Mouse (Mus musculus) cortical plate, adult 2 months (tissue): ENCODE results near the gene Gabbr2. TPM values are rescaled to one million over a fixed set of nuclear protein-coding genes. Genes with fewer than 3 reads are reported as not detected.
A peak's percentile ranks its signal among the peaks of the same experiment; 100 is the strongest.

ENCODE experiments used
- H3K27ac ChIP-seq: fragments of 200-500 bp; 2 replicates; pipeline ENCODE4 v1.5.1; 2012; ENCODE audit warnings: low read length, control low read depth, inconsistent platforms; ENCODE audit not compliant: insufficient read depth
- H3K4me1 ChIP-seq: fragments of 200-500 bp; 2 replicates; pipeline ENCODE4 v1.6.1; 2011; ENCODE audit warnings: low read length; ENCODE audit not compliant: control insufficient read depth, insufficient read depth
- H3K4me3 ChIP-seq: fragments of 200-500 bp; 2 replicates; pipeline ENCODE4 v1.5.1; 2011; ENCODE audit warnings: mild to moderate bottlenecking, low read length, control low read depth; ENCODE audit not compliant: insufficient read depth
- CTCF ChIP-seq: fragments of 200-500 bp; IDR thresholded peaks from 2 replicates; pipeline ENCODE4 v1.5.1; 2011; ENCODE audit warnings: mild to moderate bottlenecking, control low read depth, low read length; ENCODE audit not compliant: insufficient read depth; ENCODE audit errors: extremely low read depth
- POLR2A ChIP-seq: fragments of 200-500 bp; IDR thresholded peaks from 2 replicates; pipeline ENCODE4 v1.6.1; 2011; ENCODE audit warnings: mild to moderate bottlenecking, low read length, control low read depth; ENCODE audit not compliant: insufficient read depth; ENCODE audit errors: extremely low read depth
- polyA plus RNA-seq: library from polyadenylated mRNA; depleted of rRNA; stranded (reverse); fragments of >200 nt; gene quantifications from 2 replicates; pipeline ENCODE4 v1.2.3, GENCODE M21; 2012

Gabbr2 gene
- polyA plus RNA-seq, 1 experiment, result 139 TPM

DNA sequence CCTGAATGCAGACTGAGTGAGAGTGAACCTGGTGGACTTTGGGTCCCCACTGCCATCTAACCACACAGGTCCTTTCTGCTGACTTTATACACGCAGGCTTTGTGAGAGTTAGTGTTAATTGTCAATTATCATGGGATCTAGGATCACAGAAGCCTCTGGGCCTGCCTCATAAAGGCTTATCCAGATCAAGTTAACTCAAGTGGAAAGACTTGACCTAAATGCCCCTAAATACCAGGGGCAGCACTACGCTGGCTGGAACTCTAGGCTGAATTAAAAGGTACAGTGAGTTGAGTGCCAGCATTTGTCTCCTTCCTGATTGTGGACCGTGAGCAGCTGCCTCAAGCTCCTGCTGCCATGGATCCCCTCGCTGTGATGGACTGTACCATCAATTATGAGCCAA, 93.1 kb downstream of the Gabbr2 start:
- Histone ChIP-seq H3K4me3 (no peak overlapping the region), H3K4me1 (peaks cover 14% of the 10 kb centered on the region), H3K27ac (no peak overlapping the region)
- TF ChIP-seq POLR2A (no peak), CTCF (no peak)

DNA sequence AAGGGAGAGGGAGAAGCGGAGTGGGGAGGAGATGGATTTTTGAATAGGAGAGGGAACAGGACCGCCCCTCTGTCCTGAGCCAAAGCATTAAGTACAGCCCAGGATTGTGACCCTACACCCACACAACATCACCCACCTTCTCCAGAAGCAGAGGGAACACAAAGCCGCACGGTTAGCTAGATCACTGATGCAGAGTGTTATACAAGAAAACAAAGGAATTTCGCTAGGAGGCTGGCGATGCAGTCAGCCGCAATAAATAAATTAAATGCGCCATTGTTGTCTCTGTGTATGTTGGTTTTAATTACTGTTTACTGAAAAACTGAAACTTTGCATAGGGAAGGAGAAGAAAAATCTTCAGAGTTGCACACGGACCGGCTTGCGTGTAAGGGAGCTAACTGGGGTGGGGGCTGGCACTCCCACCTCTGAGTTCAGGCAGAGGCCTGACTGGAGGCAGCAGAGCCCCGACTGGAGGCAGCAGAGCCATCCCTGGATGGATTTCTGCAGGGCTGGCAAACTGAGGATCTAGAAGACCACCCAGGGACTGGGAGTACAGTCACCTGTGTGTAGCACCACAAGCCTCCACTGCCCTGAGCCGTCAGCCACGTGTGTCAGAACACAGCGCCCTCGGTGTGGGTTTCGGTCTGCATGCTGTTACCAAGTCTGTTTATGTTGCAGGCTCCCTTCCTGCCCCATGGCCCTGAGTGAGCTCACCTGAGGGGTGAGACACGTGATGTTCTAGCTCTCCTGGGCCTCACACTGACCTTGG, 93.9 kb downstream of the Gabbr2 start:
- no peak overlapping the region for H3K4me3 ChIP-seq
- no peak overlapping the region for H3K27ac ChIP-seq
- TF ChIP-seq POLR2A, result no peak
- no peak for TF ChIP-seq CTCF

DNA sequence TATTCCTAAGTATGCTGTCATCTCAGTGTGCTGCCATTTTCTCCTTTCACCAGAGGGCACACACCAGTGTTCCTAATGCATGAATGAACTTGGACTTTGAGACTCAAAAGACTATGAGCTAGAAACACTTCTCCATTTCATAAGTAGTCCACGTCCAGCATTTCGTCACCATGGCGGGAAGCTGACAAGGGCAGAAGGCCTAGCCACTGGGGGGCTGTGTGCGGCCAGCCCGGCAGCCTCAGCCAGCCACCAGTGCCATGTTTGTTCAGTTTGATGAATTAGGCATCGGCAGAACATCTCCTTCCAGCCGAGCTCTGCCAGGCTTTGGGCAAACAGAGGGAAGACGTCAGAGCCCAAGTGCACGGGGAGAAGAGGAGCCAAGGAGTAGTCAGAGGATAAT, 97.5 kb downstream of the Gabbr2 start:
- TF ChIP-seq POLR2A, result no peak
- no peak for TF ChIP-seq CTCF
- H3K27ac ChIP-seq, result no peak overlapping the region
- H3K4me1 ChIP-seq, result peaks cover 11% of the 10 kb centered on the region; the same call in 1 of the 2 replicates
- H3K4me3 ChIP-seq, result no peak overlapping the region

More for the DNA sequence above, 93.9 kb downstream of the Gabbr2 start:
- H3K4me1 ChIP-seq, result peaks cover 14% of the 10 kb centered on the region

DNA sequence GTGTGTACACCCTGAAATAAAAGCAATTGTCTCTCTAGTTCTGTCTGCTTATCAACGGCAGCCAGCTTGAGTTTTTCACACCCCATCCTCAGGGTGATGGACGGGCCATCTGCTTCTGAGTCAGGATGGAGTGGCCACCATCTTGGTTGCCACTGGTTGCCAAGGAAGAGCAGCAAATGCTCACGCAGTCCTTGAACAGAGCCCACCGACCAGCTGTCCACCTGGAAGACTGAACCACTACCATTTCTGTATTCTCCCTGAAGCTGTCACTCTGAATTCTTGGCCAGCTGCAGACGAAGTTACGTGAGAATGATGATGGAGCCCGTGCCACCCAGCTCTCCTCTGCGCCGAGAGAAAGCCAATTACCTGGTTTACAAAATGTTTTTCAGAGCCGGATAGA, 102.5 kb downstream of the Gabbr2 start:
- TF ChIP-seq POLR2A (no peak), CTCF (no peak)
- no peak overlapping the region for H3K27ac ChIP-seq
- no peak overlapping the region for H3K4me3 ChIP-seq
- H3K4me1 ChIP-seq, result peaks cover 12% of the 10 kb centered on the region

DNA sequence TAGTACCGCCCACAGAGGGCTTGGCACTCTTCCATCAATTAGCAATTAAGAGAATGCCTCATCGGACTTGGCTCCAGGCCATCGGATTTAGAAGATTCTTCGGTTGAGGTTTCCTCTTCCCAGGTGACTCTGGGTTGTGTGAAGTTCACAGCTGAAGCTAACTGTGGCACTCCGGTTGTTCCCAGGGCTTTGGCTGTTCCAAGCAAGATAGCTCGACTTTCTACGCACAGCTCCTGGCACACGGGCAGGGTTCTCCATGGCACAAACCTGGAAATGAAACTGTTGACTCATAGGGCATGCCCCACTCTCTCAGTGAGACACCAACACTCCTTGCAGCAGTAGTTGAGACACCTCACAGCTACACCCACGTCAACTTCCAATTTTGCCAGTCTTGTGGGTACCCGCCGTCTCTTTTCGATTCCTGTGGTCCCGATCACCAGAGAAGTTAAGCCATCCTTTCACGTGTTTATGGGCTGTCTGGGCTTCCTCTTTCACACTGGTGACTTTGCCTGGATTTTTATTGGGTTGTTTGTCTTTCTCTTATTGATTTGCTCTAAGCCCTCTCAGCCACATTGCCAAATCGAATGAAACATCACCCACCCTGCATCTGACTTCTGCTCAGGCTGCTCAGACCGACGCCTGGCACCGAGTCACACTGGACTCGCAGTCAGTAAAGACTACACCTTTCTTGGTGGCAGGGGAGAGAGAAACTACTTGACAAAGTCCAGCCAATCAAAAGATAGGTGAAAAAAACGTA, 105.9 kb downstream of the Gabbr2 start:
- H3K4me1 ChIP-seq, result peaks cover 15% of the 10 kb centered on the region
- TF ChIP-seq CTCF (no peak), POLR2A (no peak)
- H3K27ac ChIP-seq, result no peak overlapping the region
- no peak overlapping the region for H3K4me3 ChIP-seq

DNA sequence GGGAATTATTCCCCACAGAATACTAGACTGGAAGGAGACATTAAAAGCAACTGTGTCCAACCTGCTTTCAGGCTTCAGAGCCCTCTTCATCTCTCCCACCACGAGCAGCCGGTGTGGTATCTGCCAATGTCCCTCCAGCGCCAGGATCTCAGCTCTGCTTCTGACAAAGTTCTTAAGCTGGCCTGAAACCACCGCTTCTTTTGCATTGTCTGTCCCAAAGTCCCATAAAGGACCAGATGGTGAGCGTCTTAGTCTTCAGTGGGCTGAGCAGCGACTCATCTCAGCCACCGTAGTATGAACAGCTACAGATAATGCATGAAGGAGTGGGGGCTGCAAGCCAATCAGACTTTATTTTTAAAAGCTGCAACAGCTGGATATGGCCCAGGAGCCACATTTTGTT, 107.5 kb downstream of the Gabbr2 start:
- Histone ChIP-seq H3K4me3 (no peak overlapping the region), H3K27ac (no peak overlapping the region), H3K4me1 (peaks cover 18% of the 10 kb centered on the region; the same call in 1 of the 2 replicates)
- TF ChIP-seq POLR2A (no peak), CTCF (no peak)

DNA sequence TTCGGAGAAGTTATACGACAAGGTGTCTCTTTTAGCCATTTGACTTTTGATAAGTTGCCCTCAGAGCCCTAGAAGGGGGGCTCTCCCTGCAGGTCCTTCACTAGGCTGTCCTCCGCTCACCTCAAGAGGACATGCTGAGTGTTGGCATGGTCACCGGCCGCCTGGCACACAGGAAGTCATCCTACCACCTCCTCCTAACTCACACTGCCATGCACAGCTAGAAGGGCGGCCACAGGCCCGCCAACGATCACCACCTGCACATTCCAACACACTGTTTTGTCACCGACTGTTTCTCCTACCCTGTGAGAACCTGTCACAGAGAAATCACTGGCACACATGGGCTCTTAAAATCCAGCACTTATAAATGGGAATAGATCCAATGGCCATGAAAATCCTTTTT, 108.1 kb downstream of the Gabbr2 start:
- H3K4me3 ChIP-seq, result no peak overlapping the region
- H3K27ac ChIP-seq, result no peak overlapping the region
- peaks cover 17% of the 10 kb centered on the region; the same call in 1 of the 2 replicates for H3K4me1 ChIP-seq
- TF ChIP-seq CTCF (no peak), POLR2A (no peak)

DNA sequence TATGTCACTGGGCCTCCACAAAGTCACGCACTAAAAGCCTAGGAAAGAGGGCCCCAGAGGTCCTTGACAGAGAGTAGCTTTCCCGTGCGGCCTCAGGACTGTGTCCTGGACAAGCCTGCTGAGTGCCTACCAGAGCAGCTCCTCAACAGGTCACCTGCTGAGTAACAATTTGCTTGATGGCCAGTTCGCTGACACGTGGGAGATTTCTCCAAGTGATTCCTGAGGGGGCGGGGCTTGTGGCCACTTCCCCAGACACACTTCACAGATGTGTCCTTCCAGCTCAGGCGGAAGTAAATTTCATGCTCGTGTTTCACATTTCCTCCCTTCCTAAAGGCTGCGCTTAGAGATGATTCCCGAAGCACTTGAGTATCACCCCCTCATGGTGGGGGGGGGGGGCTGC, 108.6 kb downstream of the Gabbr2 start:
- no peak overlapping the region for H3K4me3 ChIP-seq
- no peak overlapping the region for H3K27ac ChIP-seq
- TF ChIP-seq CTCF (no peak), POLR2A (no peak)
- peaks cover 18% of the 10 kb centered on the region; the same call in 1 of the 2 replicates for H3K4me1 ChIP-seq

DNA sequence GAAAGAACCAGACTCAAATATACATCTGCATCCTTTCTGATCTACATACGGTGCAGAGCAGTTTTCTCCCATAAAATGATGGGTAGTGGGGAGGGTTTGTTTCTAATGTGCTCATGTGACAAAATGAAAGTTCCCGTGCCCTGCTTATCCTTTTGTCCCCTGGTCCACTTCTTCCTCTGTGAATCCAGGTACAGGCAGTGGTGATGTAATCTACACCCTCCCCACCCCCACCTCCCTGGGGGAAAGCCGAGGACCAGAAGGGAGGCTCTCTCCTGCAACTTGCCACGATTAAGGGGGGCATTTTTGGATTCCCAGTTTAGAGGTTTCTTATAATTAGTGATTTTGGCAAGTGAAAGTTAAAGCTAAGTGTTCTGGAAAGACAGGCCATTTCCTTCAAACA, 110.4 kb downstream of the Gabbr2 start:
- Histone ChIP-seq H3K4me3 (no peak overlapping the region), H3K4me1 (peaks cover 18% of the 10 kb centered on the region; the same call in 1 of the 2 replicates), H3K27ac (no peak overlapping the region; the same call in 1 of the 2 replicates)
- TF ChIP-seq POLR2A (no peak), CTCF (no peak)

DNA sequence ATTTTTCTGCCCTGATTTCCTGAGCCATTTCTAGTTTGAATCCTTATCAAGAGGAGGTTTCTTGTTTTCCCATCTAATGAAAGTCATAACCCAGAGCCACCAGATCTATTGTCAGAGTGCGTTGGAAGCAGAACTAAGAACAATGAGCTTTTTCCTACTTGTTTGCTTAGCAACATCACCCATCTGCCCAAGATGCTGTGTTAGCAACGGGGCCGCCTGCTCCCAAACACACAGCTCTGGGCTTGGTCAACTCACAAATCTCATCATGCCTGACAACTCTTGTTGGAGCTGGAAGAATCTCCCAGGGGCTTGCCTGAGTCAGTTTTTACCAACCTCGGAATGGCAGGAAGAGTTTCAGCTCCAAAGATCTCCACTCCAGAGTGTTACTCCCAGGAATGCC, 111.7 kb downstream of the Gabbr2 start:
- Histone ChIP-seq H3K27ac (0 out of 2 replicates have a peak overlapping the region, but pooled peaks have one; percentile 18), H3K4me3 (no peak overlapping the region), H3K4me1 (peaks cover 12% of the 10 kb centered on the region; the same call in 1 of the 2 replicates)
- no peak for TF ChIP-seq POLR2A
- TF ChIP-seq CTCF, result no peak
